Mouse (Mus musculus) layer of hippocampus, postnatal 14 days (tissue): Measurements from ENCODE around the gene Mettl15. TPM values are rescaled to one million over a fixed set of nuclear protein-coding genes. Genes with fewer than 3 reads are reported as not detected.
"Not testable (repeated sequence)": the region's sequence is repeated elsewhere in the genome, so short reads cannot be mapped to it uniquely, and the experiment has no call there.

Experiments used
- DNase-seq, 2 experiments: peaks; one replicate each; pipeline ENCODE4 v3.0.0; 2021 to 2022; ENCODE audit warnings: low spot score in 2 of 2, mixed read lengths in 1 of 2
- long read RNA-seq, 2 experiments: library from polyadenylated mRNA; stranded (forward); transcript quantifications; one replicate each; pipeline ENCODE4 v2.0.0; 2021
- total RNA-seq, 2 experiments: library from RNA; stranded (reverse); gene quantifications; 2 replicates each; pipeline ENCODE4 v1.2.3; 2021

Gene Mettl15
- 1 to 10 TPM; 6.2 to 8.6 TPM for total RNA-seq
- long read RNA-seq, experiment 1, partial matches to known transcripts, result 0 of 7 reads
- long read RNA-seq, experiment 1, other reads (novel, unspliced or antisense), result 7 of 7 reads
- long read RNA-seq, experiment 2, partial matches to known transcripts, result 0 of 7 reads
- long read RNA-seq, experiment 2, other reads (novel, unspliced or antisense), result 5 of 7 reads

DNA sequence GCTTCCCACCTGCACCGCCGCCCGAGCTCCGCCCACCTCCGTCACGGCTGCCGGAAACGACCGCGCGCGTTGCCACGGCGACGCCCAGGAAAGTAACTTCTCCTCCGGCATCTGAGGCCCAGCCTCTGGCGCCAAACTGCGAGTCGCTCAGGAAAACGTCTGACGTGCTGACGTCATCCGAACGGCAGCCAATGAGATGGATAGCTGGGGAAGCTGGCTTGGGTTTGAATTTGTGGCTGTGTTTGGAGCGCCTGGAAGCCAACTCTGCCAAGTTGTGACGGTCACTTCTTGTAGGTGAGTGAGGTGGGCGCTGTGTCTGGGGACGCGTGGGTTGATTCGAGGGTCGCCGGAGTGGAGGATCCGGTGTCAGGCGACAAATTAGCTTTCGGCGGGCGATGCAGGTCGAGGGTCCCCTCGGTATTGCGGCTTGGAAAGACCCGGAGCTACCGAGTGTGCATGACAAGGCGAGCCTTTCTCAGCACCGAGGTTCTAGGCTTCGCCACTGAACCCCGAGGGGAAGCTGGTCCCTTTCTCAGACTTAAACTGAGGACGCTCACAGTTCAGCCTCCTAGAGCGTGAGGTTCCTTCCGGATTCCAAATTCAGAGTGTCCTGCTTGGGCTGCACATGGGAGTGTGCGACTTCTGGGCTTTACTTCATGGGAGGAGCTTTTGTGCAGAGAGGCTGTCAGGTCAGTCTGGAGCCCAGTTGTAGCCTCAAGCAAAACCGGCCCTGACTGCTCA lies at the start of gene Mettl15, which contains the start of gene Kif18a:
Mettl15 (minus strand) TSS at position 149 of the 741 bp plus-strand sequence.
Kif18a (plus strand) TSS at position 139 of the 741 bp plus-strand sequence.
- peak; percentile 94 to 98 for DNase-seq

DNA sequence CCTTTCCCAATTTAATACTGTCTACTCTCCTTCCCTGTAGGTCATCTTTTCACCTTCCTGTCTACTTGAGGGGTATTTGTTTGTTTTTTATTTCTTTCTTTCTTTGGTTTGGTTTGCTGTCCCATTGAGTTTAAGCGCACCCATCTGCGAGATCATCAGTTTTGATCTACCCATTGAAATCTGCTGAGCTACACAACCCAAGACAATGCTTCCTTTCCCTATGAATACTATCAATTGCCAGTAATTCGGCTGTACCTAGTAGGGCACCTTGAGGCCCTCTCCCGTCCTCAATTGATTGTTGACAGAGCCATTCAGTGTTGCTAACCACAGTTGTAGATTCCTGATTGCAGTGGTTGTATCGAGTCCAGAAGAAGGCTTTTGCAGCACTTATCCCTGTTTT lies 30.8 kb upstream of the Mettl15 start:
- no peak for DNase-seq

DNA sequence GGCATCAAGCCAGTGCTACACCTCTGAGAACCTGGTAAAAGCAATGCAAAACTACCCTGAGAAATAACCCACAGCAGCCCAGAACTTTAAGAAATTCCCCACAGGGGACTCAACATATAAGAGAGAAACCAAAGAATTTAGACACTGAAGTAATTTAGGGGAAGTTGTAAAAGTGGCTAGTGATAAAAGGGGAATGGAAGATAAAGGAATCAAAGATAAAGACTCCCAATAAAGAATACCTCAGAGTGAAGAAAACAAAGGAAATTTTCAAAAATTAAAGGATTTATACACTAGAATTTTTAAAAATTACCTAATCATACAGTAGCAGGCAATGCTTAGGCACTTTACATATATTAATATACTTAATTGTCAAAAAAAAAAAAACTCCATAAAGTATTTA lies 23.1 kb upstream of the Mettl15 start:
- no peak for DNase-seq

DNA sequence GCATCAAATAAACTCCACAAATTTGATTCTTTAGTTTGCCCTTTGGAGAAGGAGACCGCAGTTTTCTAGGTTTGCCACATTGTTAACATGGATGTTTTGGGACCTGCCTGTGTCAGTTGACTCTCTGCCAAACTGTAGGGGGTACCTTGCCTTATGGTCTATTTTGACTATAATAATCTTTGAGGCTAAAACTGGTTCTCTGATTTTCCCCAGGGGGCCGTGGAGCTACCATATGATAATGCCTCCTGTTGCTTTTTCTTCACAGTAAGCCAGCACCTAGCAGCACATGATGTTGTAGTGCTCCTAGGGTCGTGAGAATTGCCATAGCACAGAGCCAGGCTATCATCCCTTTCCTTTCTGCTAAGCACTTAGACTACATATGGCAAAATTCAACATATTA lies 21.7 kb upstream of the Mettl15 start:
- DNase-seq, result no peak

DNA sequence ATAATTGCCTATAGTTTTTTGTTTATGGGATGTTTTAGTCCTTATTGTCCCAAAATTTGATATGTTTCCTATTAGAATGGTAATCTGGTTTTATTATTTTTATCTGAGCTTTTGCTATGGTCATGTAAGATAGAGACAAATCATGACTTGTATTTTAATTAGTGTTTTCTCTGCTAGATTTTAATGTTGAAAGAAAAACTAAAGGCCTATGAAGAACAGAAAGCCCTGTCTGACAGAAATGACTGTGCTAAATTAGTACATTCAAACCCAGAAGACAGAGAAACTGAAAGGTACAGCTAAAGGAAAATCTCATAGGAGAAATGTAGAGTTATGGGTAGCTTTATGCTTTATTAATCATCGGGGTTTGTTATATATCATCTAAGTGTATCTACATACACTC lies 17.6 kb upstream of the Mettl15 start:
- DNase-seq, result no peak

DNA sequence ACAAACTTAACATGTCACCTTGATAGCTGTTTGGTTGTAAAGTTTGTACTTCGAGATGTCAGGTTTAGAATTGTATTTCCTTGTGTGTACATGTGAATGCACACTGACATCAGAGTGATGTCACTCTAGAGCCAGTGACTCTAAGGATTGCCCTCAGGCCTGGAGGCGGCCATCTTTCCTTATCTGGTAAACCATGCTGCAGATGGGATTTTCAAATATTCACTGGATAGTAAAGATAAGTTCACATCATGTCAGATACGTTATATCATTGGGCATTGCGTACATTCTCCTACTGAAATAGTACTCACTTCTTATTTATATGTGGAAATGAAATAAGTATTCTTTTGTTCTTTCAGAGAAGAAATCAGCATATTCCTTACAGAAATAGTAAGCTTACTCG lies 15.7 kb upstream of the Mettl15 start:
- no peak for DNase-seq

DNA sequence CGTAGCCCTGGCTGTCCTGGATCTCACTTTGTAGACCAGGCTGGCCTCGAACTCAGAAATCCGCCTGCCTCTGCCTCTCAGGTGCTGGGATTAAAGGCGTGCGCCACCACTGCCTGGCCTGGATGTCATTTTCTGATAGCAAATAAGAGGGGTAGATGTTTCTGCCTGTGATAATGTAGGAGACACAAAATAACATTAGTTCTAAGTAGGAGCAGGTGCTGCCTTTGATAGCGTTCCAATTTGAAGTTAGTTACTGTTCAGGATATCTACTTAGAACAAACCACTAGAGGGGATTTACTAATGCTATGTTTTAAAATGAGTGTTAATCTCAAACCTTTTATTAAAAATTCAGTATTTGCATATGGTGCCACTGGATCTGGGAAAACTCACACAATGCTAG lies 8.8 kb upstream of the Mettl15 start:
- no peak for DNase-seq

DNA sequence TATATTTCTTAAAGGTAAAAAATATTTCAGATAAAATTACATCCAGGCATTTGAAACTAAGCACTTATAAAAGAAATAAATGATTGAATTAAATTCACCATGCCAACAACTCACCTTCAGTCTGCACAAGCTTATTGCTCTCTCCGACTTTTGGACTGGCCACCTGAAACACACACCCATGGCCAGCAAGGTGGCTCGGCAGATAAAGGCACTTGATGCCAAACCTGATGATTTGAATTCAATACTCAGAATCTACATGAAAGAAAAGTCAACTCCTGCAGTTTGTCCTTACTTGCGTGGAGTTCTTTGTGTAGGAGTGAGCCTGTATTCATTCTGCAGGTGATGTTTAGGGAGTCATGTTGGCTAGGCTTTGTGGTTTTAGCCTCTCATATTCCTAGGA lies 3.6 kb upstream of the Mettl15 start:
- DNase-seq, result no peak

DNA sequence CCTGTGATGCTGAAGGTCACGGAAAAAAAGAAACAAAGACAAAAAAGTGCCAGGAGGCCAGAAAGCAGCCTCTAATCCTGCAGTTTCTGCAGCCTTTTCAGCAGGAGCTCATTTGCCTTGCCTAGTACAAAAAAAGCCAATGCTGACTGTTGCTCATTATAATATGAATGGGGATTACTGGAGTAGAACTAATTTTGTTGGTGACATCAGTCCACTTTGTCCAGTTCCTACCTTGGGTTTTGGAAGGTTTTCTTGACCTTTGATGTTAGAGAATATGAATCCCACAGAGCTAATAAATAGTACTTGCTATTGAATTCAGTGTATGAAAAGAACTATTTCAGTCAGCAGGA lies 768 bp upstream of the Mettl15 start:
- DNase-seq, result no peak

DNA sequence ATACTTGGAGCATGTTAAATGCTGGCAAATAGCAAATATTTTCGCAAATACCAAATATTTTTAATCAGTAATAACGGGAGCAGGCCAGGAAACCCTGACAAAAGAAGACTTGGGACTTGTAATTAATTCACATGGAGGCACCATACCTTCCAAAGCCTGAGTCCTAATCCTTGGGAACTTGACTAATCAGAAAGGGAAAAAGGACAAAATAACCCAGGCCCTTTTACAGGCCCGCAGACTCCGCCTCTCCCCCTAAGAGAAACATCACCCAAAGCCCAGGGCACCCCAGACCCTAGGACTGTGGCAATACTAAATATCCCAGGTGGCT lies 312 bp downstream of the Mettl15 start:
- DNase-seq, result no peak

DNA sequence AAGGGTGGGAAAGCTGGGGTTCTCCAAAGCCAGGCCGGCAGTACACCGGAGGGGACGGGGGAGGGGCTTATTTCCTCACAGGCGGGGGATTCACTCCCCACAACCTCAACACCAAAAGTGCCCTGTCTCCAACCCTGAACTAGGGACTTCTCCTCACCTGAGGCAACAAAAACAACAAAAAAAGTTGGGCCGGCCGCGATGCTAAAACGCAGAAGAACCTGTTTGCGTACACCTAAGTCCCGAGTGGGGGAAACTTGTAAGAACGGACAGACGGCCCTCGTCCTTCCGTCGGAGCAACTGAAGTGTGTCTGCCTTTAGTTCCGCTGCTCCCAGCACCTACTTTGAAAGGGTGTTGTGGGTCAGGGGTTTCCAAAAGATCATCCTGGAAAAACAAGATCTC lies 2.5 kb downstream of the Mettl15 start:
- peak; percentile 28 to 43 for DNase-seq

DNA sequence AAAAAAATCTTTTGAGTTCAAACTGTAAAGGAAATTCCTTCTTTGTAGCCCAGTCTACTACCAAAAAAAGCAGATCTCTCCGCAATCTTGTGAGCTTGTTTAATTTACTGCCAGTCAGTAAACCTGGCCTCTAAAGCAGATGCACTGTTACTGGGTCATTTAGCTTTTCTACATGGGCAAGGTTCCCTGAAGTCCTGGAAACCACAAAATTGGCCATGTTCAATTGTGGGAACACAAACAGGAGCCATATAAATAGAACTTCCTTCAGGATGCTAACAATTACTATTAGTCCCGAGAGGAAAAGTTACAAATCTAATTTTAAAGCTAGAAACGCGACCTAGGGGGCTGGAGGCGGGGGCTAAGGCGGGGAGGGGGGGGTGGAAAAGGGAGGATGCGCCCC lies 3.0 kb downstream of the Mettl15 start:
- no peak for DNase-seq

DNA sequence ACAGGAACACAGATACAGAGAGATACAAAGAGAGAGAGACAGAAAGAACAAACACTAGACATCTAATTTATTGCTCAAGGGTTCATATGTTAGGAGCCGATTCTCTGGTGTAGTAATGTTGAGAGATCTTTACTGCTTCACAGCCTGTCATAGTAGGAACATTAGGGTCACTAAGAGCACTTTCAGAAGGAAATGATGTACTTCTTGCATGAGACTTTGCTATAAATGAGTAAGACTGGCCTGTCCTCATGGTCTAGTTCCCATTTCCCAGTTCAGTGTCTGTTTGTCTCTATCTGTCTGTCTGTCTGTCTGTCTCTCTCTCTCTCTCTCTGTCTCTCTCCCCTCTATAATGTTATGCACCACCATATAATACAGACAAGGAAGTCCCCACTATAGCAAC lies 7.5 kb downstream of the Mettl15 start:
- no peak for DNase-seq

DNA sequence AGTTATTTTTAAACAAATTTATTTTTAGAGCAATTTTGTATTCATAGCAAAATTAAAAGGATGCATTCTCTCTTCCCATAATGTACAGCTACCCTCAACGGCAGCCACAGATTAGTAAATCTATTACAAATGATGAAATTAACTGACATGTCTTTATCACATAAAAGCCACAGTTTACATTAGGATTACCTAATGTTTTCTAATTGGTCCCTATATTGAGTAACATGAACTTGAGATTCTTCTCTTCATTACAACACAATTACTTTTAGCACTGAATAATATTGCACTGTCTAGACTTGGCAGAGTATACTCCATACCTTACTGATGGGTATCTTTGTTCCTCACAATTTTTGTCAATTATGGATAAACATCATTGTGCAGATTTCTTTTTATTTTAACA lies 17.8 kb downstream of the Mettl15 start:
- DNase-seq, result no peak

DNA sequence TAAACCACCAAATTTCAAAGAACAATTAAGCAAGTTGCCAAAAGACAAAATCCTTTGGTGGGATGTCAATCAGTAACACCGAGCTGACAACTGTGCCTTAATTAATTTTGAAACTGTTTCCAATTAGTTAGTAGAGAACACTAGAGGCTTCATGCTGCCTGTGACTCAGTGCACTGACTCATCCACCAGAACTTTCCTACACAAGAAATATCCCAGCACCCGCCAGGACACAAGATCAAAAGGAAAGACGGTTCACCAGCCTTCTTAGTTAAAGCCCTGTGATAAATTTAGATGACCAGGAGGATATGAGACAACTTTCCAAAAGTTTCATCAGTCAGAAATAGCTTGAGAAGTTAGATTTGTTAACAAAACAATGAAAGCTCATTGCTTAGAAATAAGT lies 38.6 kb downstream of the Mettl15 start:
- peak in 1 of 2 experiments; percentile 3 for DNase-seq

DNA sequence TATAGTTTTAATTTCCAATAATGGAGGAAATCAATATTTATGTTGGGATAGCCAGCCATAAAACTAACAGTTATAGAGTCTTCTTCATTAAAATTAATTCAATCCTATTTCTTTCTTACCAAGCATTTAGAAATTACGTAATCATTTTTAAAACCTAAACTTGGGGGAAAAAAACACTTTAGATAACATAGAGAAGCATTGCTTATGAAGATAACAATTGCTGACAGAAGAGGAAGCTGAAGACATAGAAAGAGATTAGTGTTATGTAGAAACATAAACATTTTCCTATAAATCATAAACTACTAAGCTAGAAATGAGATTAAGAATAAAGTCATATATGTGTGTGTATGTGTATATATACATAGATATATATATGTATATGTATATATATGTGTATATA lies 44.8 kb downstream of the Mettl15 start:
- no peak for DNase-seq

DNA sequence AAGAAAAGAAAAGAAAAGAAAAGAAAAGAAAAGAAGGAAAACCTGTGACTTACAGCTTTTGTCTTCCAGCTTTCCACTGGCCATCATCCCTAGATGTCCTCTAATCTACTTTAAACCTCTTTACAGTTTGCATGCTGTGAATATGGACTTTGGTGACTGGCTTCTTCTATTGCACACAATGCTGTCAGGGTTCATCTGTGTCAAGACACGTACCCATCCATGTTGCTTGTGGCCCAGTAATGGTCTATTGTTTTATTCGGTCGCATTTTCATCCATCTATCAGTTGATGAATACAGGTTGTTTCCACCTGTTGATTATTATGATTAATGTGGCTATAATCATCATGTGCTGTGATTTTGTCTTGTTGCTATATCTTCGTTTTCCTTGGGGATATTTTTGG lies 46.7 kb downstream of the Mettl15 start:
- no peak for DNase-seq

DNA sequence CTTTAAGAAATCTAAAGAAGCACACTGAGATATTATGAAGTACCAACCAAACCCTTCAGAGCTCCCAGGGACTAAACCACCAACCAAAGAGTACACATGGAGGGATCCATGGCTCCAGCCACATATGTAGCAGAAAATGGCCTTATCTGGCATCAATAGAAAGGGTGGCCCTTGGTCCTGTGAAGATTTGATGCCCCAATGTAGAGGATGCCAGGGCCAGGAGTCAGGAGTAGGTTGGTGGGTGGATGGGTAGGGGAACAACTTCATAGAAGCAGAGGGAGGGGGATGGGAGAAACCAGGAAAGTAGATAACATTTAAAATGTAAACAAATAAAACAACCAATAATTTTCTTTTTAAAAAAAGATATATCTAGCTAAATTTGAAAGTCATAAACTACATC lies 50.1 kb downstream of the Mettl15 start:
- DNase-seq, result no peak

DNA sequence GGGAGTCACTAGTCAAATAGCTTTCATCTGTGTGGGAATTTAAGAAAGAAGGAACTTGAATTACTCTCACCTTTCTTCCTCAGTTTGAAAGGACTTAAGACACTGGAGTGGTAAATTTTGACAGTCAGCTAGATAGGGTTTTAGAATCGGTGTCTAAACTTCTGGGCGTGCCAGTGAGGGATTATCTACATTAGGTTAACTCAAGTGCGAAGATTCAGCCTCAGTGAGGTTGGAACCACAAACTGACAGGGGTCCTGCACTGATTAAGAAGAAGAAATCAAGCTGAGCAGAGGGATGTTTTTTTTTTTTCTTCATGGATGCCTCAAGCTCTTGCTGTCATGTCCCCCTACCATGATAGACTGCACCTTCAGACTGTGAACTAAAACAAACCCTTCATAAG lies 53.4 kb downstream of the Mettl15 start:
- no peak for DNase-seq

DNA sequence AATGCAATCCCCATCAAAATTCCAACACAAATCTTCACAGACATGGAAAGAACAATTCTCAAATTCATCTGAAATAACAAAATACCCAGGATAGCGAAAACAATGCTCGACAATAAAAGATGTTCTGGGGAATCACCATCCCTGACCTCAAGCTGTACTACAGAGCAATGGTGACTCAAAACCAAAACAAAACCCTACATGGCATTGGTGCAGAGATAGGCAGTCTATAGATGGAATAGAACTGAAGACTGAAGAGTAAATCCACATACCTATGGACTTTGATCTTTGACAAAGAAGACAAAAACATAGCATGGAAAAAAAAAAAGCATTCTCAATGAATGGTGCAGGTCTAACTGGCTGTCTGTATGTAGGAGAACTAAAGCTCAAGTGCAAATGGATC lies 59.1 kb downstream of the Mettl15 start:
- DNase-seq, result no peak

DNA sequence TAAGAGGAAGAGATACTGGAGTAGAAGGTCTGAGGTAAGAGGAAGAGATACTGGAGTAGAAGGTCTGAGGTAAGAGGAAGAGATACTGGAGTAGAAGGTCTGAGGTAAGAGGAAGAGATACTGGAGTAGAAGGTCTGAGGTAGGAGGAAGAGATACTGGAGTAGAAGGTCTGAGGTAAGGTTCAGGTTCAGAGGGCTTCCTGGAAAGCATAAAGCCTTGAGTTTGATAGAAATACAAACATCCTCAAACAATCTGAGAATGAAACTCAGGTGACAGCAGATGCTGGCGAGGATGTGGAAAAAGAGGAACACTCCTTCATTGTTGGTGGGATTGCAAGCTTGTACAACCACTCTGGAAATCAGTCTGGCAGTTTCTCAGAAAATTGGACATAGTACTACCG lies 63.9 kb downstream of the Mettl15 start:
- not testable (repeated sequence) for DNase-seq

DNA sequence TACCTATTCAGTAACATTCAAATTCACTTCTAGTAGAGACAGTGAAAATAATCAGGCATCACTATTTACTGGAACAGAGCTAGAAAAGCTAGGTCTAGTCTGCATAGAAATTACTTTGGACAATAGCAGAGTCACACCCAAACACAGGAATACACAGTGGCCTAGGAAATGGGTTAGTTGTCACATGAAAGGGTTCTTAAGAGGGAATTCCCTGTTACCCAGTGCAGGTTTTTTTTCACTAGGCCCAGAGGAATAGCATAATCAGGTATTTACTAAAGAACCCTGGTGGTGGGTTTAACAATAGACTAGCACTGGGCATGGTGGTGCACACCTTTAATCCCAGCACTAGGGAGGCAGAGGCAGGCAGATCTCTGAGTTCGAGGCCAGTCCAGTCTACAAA lies 69.9 kb downstream of the Mettl15 start:
- not testable (repeated sequence) for DNase-seq

DNA sequence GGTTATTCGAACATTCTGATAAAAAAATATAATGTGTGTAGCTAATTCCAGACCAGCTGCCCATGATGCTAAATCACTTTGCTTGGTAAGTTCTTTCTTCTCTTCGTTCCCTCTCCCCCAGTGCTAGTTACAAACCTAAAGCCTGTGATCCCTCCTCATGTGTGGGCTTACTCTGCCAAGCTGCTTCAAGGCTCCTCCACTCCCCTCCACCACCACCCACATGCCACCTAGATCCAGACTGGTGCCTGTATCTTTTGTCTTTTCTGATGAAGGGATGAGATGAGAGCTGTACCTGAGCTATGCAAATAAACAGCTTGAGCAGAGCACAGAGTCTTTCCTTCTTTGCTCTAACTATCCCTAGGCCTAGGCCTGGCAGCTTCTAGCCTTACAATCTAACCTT lies 72.5 kb downstream of the Mettl15 start:
- no peak for DNase-seq
